8 mouse cellular contexts compared by ENCODE assay signal in genomic region chr12:78748557-78749377, GRCm38 (mm10). TPM values are rescaled to one million over a fixed set of nuclear protein-coding genes. Genes with fewer than 3 reads are reported as not detected.
A peak's percentile ranks its signal among the peaks of the same experiment; 100 is the strongest.
DNase-seq lines count a peak whose midpoint lies in the region; ATAC-seq lines count a peak whose summit lies in the region.

Gene Mpp5 (plus strand): TSS chr12:78748907.

- peak within 1 kb of the TSS; percentile 99 for H3K4me2 ChIP-seq in heart, embryonic 13.5 days
- H3K4me2 ChIP-seq in liver, embryonic 12.5 days, result peak within 1 kb of the TSS; percentile 96
- H3K4me2 ChIP-seq in stomach, embryonic 15.5 days, result peak within 1 kb of the TSS; percentile 89

- H3K27me3 ChIP-seq in heart, embryonic 13.5 days (replicated peaks), result peaks cover 8% of the 10 kb centered on the region; the same call in 1 of the 2 replicates
- H3K27me3 ChIP-seq in liver, embryonic 12.5 days (replicated peaks), result no peaks in the 10 kb centered on the region; the same call in 1 of the 2 replicates
- no peaks in the 10 kb centered on the region for H3K27me3 ChIP-seq in stomach, embryonic 15.5 days (replicated peaks)

- ATAC-seq in heart, embryonic 13.5 days (ENCODE audit: extremely low read depth, insufficient number of reproducible peaks, low FRiP score, low TSS enrichment), result peak; percentile 99
- peak; percentile 100 for ATAC-seq in liver, embryonic 12.5 days
- peak; percentile 100 for ATAC-seq in stomach, embryonic 15.5 days (ENCODE audit: insufficient read depth, low FRiP score, low read depth)

- WGBS in heart, embryonic 13.5 days, result under 1% methylated on average over 64 of the region's 98 CpGs
- under 1% methylated on average over 94 of the region's 98 CpGs for WGBS in liver, embryonic 12.5 days (ENCODE audit: insufficient replicate concordance)
- under 1% methylated on average over 87 of the region's 98 CpGs for WGBS in stomach, embryonic 15.5 days

- H3K9ac ChIP-seq in heart, embryonic 13.5 days, result peak within 1 kb of the TSS; percentile 94
- H3K9ac ChIP-seq in liver, embryonic 12.5 days, result peak within 1 kb of the TSS; percentile 88
- H3K9ac ChIP-seq in stomach, embryonic 15.5 days, result peak within 1 kb of the TSS; percentile 82

- H3K4me3 ChIP-seq in brown adipose tissue, adult 24 weeks (ENCODE audit: insufficient read depth, low read depth, low read length), result peak within 1 kb of the TSS; percentile 72
- peak within 1 kb of the TSS; percentile 94 for H3K4me3 ChIP-seq in heart, embryonic 13.5 days
- peak within 1 kb of the TSS; percentile 90 for H3K4me3 ChIP-seq in liver, embryonic 12.5 days
- H3K4me3 ChIP-seq in stomach, embryonic 15.5 days (replicated peaks), result peak within 1 kb of the TSS; percentile 81

- no peaks in the 10 kb centered on the region for H3K4me1 ChIP-seq in brown adipose tissue, adult 24 weeks (ENCODE audit: control insufficient read depth, insufficient read depth, insufficient read length, low read length)
- peaks cover 29% of the 10 kb centered on the region for H3K4me1 ChIP-seq in heart, embryonic 13.5 days
- H3K4me1 ChIP-seq in liver, embryonic 12.5 days, result peaks cover 17% of the 10 kb centered on the region
- peaks cover 4% of the 10 kb centered on the region; the same call in 1 of the 2 replicates for H3K4me1 ChIP-seq in stomach, embryonic 15.5 days

- H3K27ac ChIP-seq in brown adipose tissue, adult 24 weeks (replicated peaks; ENCODE audit: low read depth, low read length), result peak within 1 kb of the TSS; percentile 54
- peak within 1 kb of the TSS; percentile 97 for H3K27ac ChIP-seq in heart, embryonic 13.5 days (replicated peaks)
- H3K27ac ChIP-seq in liver, embryonic 12.5 days, result peak within 1 kb of the TSS; percentile 85
- H3K27ac ChIP-seq in stomach, embryonic 15.5 days, result peak within 1 kb of the TSS; percentile 95

- DNase-seq in CD4-positive, CD25-positive, alpha-beta regulatory T cell, adult 2 months (ENCODE audit: low read depth, low spot score), result peak; percentile 99
- DNase-seq in fat pad, adult 2 months (ENCODE audit: extremely low read depth, low read depth, low spot score), result peak; percentile 28
- DNase-seq in kidney, postnatal 10 days, result peak; percentile 98
- DNase-seq in natural killer cell, adult 2 months (ENCODE audit: low spot score in 2 of 2), result peak; percentile 91 to 95

- no peaks in the 10 kb centered on the region for H3K9me3 ChIP-seq in heart, embryonic 13.5 days
- H3K9me3 ChIP-seq in liver, embryonic 12.5 days (replicated peaks), result no peaks in the 10 kb centered on the region
- H3K9me3 ChIP-seq in stomach, embryonic 15.5 days, result no peaks in the 10 kb centered on the region

- H3K36me3 ChIP-seq in heart, embryonic 13.5 days, result no peaks in the 10 kb centered on the region
- H3K36me3 ChIP-seq in liver, embryonic 12.5 days, result no peaks in the 10 kb centered on the region
- H3K36me3 ChIP-seq in stomach, embryonic 15.5 days, result no peaks in the 10 kb centered on the region

RNA-seq across cellular contexts. Expression of gene Mpp5, which starts in this region (rescaled TPM):
- 12.8 and 15.6 TPM in 2 replicates for polyA plus RNA-seq in brown adipose tissue, adult 24 weeks (2012; ENCODE audit: insufficient read depth, insufficient read length, missing spikeins)
- polyA plus RNA-seq in heart, embryonic 13.5 days (2015; fragmentation: Nextera tagmentation; extraction: Ambion mirVana), result 14.6 and 16.8 TPM in 2 replicates
- polyA plus RNA-seq in liver, embryonic 12.5 days (2016; fragmentation: Nextera tagmentation; extraction: Ambion mirVana), result 13.2 and 13.8 TPM in 2 replicates
- 20.7 and 21.2 TPM in 2 replicates for polyA plus RNA-seq in stomach, embryonic 15.5 days (2015; fragmentation: Nextera tagmentation; extraction: Ambion mirVana)

Comparison
In these comparisons a context has a peak if more than half of its experiments do, and no peak if none do; other contexts are left out.
1. Peak in every context shown above with its lines: DNase-seq, ATAC-seq, H3K4me3 ChIP-seq and H3K27ac ChIP-seq.
2. DNase-seq: peak in every context shown above with its lines; median percentile 99 in CD4-positive, CD25-positive, alpha-beta regulatory T cell, adult 2 months; 98 in kidney, postnatal 10 days; 93 in natural killer cell, adult 2 months; 28 in fat pad, adult 2 months.